Mouse (Mus musculus) lung, postnatal 0 days (tissue): ENCODE measurements around the gene Cers3.

Source experiments
- CTCF ChIP-seq: IDR thresholded peaks from 2 replicates; pipeline ENCODE4 v1.5.1; 2016; ENCODE audit warnings: antibody characterized with exemption, mild to moderate bottlenecking
- EP300 ChIP-seq: IDR thresholded peaks from 2 replicates; pipeline ENCODE4 v1.6.1; 2016; ENCODE audit warnings: antibody characterized with exemption, mild to moderate bottlenecking, control low read depth

DNA sequence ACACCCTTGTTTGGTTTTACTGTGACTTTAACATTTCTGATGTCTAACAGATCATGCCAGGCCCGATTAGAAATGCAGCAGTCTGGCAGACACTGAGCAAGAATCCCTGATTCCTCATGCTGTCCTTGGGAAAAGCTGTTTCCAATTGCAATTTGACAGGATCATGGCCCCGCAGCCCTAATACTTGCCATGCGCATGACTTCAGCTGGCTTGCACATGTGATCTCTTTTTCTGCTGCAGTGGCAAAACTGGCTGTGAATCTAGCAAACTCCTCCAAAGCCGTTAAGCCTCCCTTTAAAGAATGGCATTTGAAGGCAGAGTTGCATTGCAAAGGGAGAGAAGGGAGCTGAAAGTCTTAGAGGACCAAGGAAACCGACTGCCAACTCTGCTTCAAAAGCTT is 55.5 kb downstream of the Cers3 start:
- TF ChIP-seq CTCF (no peak), EP300 (no peak)
